Mouse (Mus musculus) MEL (cell line): ENCODE measurements at regions not wholly inside any gene's neighbourhood (a gene's known extent, or its start where the extent isn't known, plus 50 kb on each side); places are given as distances from the start of the nearest gene placed in this dataset.

Experiments
- CHD2 ChIP-seq: IDR thresholded peaks from 2 replicates; pipeline ENCODE4 v1.6.1; 2011; ENCODE audit warnings: low read length, improper control_type of control experiment
- CTCF ChIP-seq, 3 experiments: IDR thresholded peaks in 2 of 3; conservative IDR thresholded peaks in 1 of 3; 2 replicates each; pipeline ENCODE4 v1.5.1; 2011 to 2012; ENCODE audit warnings: low read length in 3 of 3, low read depth in 2 of 3, mild to moderate bottlenecking in 2 of 3, improper control_type of control experiment in 1 of 3, inconsistent platforms in 1 of 3, mixed read lengths in 1 of 3, moderate library complexity in 1 of 3; ENCODE audit not compliant: control insufficient read depth in 1 of 3, insufficient read depth in 1 of 3, poor library complexity in 1 of 3, severe bottlenecking in 1 of 3
- ELF1 ChIP-seq: IDR thresholded peaks from 2 replicates; pipeline ENCODE4 v1.6.1; 2014; ENCODE audit warnings: low read depth, mild to moderate bottlenecking, inconsistent platforms, low read length, improper control_type of control experiment, moderate library complexity
- GATA1 ChIP-seq: IDR thresholded peaks from 2 replicates; pipeline ENCODE4 v1.6.1; 2011; ENCODE audit warnings: low read depth, low read length, improper control_type of control experiment
- MAFK ChIP-seq: IDR thresholded peaks from 2 replicates; pipeline ENCODE4 v1.6.1; 2011; ENCODE audit warnings: low read depth, mild to moderate bottlenecking, low read length, improper control_type of control experiment, borderline replicate concordance
- MAX ChIP-seq: IDR thresholded peaks from 2 replicates; pipeline ENCODE4 v1.6.1; 2011; ENCODE audit warnings: low read length, improper control_type of control experiment
- MXI1 ChIP-seq: IDR thresholded peaks from 2 replicates; pipeline ENCODE4 v1.6.1; 2011; ENCODE audit warnings: mild to moderate bottlenecking, low read depth, low read length, improper control_type of control experiment
- NELFE ChIP-seq: IDR thresholded peaks from 2 replicates; pipeline ENCODE4 v1.6.1; 2011; ENCODE audit warnings: low read depth, low read length, improper control_type of control experiment
- POLR2A ChIP-seq, 2 experiments: IDR thresholded peaks; 2 replicates each; pipeline ENCODE4 v1.6.1; 2011 to 2012; ENCODE audit warnings: low read length in 2 of 2, mild to moderate bottlenecking in 2 of 2, control low read depth in 1 of 2, improper control_type of control experiment in 1 of 2, low read depth in 1 of 2, moderate library complexity in 1 of 2; ENCODE audit not compliant: control insufficient read depth in 1 of 2, insufficient read depth in 1 of 2, poor library complexity in 1 of 2

DNA sequence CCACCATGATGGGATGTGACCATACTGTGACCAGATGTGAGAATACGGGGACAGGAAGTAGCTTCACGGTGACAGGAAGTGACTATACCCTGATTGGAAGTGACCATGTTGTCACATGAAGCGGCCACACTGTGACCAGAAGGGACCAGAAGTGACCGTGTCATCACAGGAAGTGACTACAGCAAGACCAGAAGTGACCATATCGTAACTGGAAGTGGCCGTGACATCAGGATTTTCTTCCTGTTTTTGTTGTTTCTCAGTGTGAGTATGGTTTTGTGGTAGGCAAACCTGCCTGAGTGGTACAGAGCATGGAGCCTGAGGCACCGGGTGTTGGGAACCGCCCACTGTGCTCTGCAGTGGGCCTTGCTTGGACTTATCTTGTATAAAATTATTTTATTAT is 2587.8 kb downstream of the Gm37988 start:
- TF ChIP-seq POLR2A (IDR thresholded peaks at IDR 0.05; ENCODE audit: control insufficient read depth in 1 of 2, insufficient read depth in 1 of 2, low read depth in 1 of 2, low read length in 2 of 2, poor library complexity in 1 of 2) (no peak), NELFE (no peak), GATA1 (no peak), CHD2 (no peak), ELF1 (no peak), CTCF (IDR thresholded peaks at IDR 0.05 in 2 of 3, conservative IDR thresholded peaks at IDR 0.05 in 1 of 3; ENCODE audit: control insufficient read depth in 1 of 3, insufficient read depth in 1 of 3, low read depth in 2 of 3, low read length in 3 of 3, poor library complexity in 1 of 3, severe bottlenecking in 1 of 3) (no peak), MXI1 (no peak), MAFK (no peak), MAX (no peak)
